Mouse (Mus musculus): ENCODE results near the gene Gm8020. TPM values are rescaled to one million over a fixed set of nuclear protein-coding genes. Genes with fewer than 3 reads are reported as not detected.
"Not testable (repeated sequence)": the region's sequence is repeated elsewhere in the genome, so short reads cannot be mapped to it uniquely, and the experiment has no call there.

The Gm8020 gene
- not detected in 2 replicates for polyA plus RNA-seq (2015; fragmentation: Nextera tagmentation; extraction: Ambion mirVana)

DNA sequence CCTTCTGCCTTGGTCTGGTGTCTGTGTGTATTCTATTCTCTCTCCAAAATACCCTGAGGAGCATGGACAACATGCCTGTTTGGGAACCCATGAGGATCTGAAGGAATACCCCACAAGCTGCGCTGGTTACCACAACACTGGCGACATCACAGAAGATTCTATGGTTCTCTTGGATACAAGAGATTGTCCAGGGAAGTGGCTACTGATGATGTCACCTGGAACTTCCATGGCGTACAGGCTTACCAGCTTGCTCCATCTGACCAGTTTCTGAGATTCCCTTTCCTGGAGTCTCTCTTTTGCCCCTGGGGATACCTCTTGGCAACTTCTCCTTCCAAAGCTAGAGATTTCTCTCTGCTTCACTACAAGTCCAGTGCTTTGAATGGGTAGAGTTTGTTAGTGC is at the start of gene Gm8020:
Gene Gm8020, minus strand, starts transcription at position 101 of the 400 bp plus-strand sequence.
- not testable (repeated sequence) for H3K27me3 ChIP-seq (replicated peaks; ENCODE audit: control insufficient read depth, insufficient read depth, low read length); H3K4me1 ChIP-seq (ENCODE audit: control insufficient read depth, insufficient read depth, low read length); H3K4me2 ChIP-seq (ENCODE audit: low read depth, low read length); H3K9me3 ChIP-seq (ENCODE audit: control insufficient read depth, low read length); H3K9ac ChIP-seq (ENCODE audit: low read depth, low read length); H3K27ac ChIP-seq (ENCODE audit: low read length); ATAC-seq; H3K4me3 ChIP-seq (ENCODE audit: low read length); H3K36me3 ChIP-seq (ENCODE audit: control insufficient read depth, insufficient read depth, low read length)
- 100% methylated on average over 2 of the region's 3 CpGs for WGBS

DNA sequence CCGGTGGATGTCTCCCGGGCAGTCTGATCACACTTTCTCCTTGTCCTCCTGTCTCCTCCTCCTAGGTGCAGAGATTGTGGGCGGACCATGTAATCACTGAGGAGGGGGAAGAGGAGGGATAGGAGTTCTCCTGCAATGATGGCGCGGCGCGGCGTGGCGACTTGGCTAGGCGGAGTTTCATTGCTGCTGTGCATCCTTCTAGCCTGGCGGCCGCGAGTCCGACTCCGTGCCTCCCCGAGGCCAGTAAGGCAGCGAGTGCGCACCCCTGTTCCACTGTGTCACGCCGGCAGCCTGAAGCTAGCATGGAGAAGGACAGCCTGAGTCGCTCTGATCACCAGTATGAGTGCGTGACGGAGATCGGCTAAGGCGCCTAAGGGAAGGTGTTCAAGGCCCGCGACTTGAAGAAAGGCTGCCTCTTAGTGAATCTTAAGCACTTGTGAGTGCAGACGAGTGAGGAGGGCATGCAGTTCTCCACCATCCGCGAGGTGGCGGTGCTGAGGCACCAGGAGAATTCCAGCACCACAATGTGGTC is 41.1 kb upstream of the Gm8020 start:
- H3K4me1 ChIP-seq (ENCODE audit: control insufficient read depth, insufficient read depth, low read length); H3K27ac ChIP-seq (ENCODE audit: low read length); H3K27me3 ChIP-seq (replicated peaks; ENCODE audit: control insufficient read depth, insufficient read depth, low read length); H3K9ac ChIP-seq (ENCODE audit: low read depth, low read length); H3K36me3 ChIP-seq (ENCODE audit: control insufficient read depth, insufficient read depth, low read length); H3K4me2 ChIP-seq (ENCODE audit: low read depth, low read length); H3K4me3 ChIP-seq (ENCODE audit: low read length); H3K9me3 ChIP-seq (ENCODE audit: control insufficient read depth, low read length): not testable (repeated sequence)
- 0 out of 2 replicates have a peak, but pooled peaks have one; percentile 21 for ATAC-seq
- 7% methylated on average over 20 of the region's 31 CpGs for WGBS

DNA sequence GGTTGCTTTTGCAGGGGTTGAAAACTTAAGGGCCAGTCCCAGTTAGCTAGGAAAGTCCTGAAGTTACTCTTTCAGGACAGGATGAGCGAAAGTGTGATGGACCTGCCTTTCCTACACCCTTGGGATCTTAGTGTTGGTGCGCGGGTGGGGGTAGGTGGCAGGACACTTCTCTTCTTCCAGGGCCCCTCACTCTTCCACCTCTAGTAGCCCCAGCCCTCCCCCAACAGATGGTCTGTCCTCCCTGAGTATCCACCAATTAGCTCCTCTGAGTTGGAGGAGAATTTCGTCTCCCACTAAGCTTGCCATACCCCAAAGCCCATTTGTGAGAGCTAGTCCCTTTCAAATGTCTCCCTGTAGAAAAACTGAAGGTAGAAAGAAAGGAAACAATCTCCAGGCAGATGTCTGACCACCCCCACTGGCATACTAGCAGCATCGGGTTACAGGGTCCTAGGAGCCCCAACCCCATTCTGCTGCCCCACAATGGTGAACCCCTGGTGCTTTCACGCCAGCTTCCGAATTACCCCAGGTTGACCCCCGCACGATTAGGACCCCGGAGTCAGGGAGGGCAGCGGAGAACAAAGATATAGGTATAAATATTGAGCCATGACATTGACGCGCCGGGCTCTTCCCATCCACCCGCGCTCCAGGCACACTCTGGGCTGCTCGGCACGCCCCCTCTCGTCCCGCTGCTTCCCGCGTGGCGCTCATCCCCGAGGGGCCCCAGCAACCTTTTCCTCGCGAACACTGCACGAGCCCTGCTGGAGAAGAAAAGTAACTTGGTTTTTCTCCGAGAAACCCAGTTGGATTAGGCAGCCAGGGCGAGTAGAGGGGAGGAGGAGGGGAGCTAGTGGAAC is 40.4 kb upstream of the Gm8020 start:
- H3K9ac ChIP-seq (ENCODE audit: low read depth, low read length); H3K36me3 ChIP-seq (ENCODE audit: control insufficient read depth, insufficient read depth, low read length); H3K27me3 ChIP-seq (replicated peaks; ENCODE audit: control insufficient read depth, insufficient read depth, low read length); H3K9me3 ChIP-seq (ENCODE audit: control insufficient read depth, low read length); ATAC-seq; H3K4me1 ChIP-seq (ENCODE audit: control insufficient read depth, insufficient read depth, low read length); H3K4me3 ChIP-seq (ENCODE audit: low read length); H3K27ac ChIP-seq (ENCODE audit: low read length); H3K4me2 ChIP-seq (ENCODE audit: low read depth, low read length): not testable (repeated sequence)
- 26% methylated on average over 16 of the region's 29 CpGs for WGBS

DNA sequence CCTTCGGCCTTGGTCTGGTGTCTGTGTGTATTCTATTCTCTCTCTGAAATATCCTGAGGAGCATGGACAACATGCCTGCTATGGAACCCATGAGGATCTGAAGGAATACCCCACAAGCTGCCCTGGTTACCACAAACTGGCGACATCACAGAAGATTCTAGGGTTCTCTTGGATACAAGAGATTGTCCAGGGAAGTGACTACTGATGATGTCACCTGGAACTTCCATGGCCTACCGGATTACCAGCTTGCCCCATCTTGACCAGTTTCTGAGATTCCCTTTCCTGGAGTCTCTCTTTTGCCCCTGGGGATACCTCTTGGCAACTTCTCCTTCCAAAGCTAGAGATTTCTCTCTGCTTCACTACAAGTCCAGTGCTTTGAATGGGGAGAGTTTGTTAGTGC is 22.0 kb upstream of the Gm8020 start, which contains the start of gene Gm8024:
Gene Gm8024, minus strand, starts transcription at position 101 of the 400 bp plus-strand sequence.
- ATAC-seq; H3K27me3 ChIP-seq (replicated peaks; ENCODE audit: control insufficient read depth, insufficient read depth, low read length); H3K36me3 ChIP-seq (ENCODE audit: control insufficient read depth, insufficient read depth, low read length); H3K4me1 ChIP-seq (ENCODE audit: control insufficient read depth, insufficient read depth, low read length); H3K9ac ChIP-seq (ENCODE audit: low read depth, low read length); H3K4me3 ChIP-seq (ENCODE audit: low read length); H3K4me2 ChIP-seq (ENCODE audit: low read depth, low read length); H3K9me3 ChIP-seq (ENCODE audit: control insufficient read depth, low read length); H3K27ac ChIP-seq (ENCODE audit: low read length): not testable (repeated sequence)
- WGBS: 100% methylated on average over 1 of the region's 3 CpGs

DNA sequence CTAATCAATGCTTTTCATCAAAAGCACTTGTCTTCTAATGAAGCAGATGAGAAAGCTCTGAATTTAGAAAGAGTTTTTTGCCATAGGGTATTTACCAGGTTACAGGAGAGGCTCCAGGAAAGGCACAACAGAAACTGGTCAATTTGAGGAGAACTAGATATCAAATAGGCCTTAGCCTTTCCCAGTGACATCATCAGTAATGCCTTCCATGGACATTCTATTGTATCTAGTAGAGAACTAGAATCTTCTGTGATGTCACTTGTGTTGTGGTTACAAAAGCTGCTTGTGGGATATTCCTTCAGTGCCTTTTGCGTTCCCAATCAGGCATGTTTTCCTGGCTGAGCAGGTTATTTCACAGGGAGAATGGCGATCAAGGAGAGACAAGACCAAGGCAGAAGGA is 38.6 kb downstream of the Gm8020 start, which contains the start of gene Gm8011:
Gene Gm8011, plus strand, starts transcription at position 301 of the 400 bp plus-strand sequence.
- not testable (repeated sequence) for H3K4me3 ChIP-seq (ENCODE audit: low read length); H3K36me3 ChIP-seq (ENCODE audit: control insufficient read depth, insufficient read depth, low read length); H3K4me1 ChIP-seq (ENCODE audit: control insufficient read depth, insufficient read depth, low read length); H3K27me3 ChIP-seq (replicated peaks; ENCODE audit: control insufficient read depth, insufficient read depth, low read length); ATAC-seq; H3K4me2 ChIP-seq (ENCODE audit: low read depth, low read length); H3K9ac ChIP-seq (ENCODE audit: low read depth, low read length); H3K27ac ChIP-seq (ENCODE audit: low read length); H3K9me3 ChIP-seq (ENCODE audit: control insufficient read depth, low read length)
- 72% methylated on average over 2 of the region's 2 CpGs for WGBS

Other genes starting within 250 kb of the Gm8020 start
- not detected in 2 replicates for gene Gm17026, start 242.3 kb downstream of the Gm8020 start, polyA plus RNA-seq (2015; fragmentation: Nextera tagmentation; extraction: Ambion mirVana)
- gene Gm9611, start 205.0 kb downstream of the Gm8020 start, polyA plus RNA-seq (2015; fragmentation: Nextera tagmentation; extraction: Ambion mirVana): not detected in 2 replicates
- gene Gm7995, start 192.1 kb downstream of the Gm8020 start, polyA plus RNA-seq (2015; fragmentation: Nextera tagmentation; extraction: Ambion mirVana): not detected in 2 replicates
- not detected in 2 replicates for gene Gm8005, start 62.7 kb downstream of the Gm8020 start, polyA plus RNA-seq (2015; fragmentation: Nextera tagmentation; extraction: Ambion mirVana)
- gene Gm8011, start 38.5 kb downstream of the Gm8020 start, polyA plus RNA-seq (2015; fragmentation: Nextera tagmentation; extraction: Ambion mirVana): not detected in 2 replicates
- not detected in 2 replicates for gene Gm8024, start 21.9 kb upstream of the Gm8020 start, polyA plus RNA-seq (2015; fragmentation: Nextera tagmentation; extraction: Ambion mirVana)
- gene Gm17124, start 97.5 kb upstream of the Gm8020 start, polyA plus RNA-seq (2015; fragmentation: Nextera tagmentation; extraction: Ambion mirVana): not detected in 2 replicates
- gene Gm3633, start 139.6 kb upstream of the Gm8020 start, polyA plus RNA-seq (2015; fragmentation: Nextera tagmentation; extraction: Ambion mirVana): not detected in 2 replicates
- not detected in 2 replicates for gene Gm10378, start 153.6 kb upstream of the Gm8020 start, polyA plus RNA-seq (2015; fragmentation: Nextera tagmentation; extraction: Ambion mirVana)